Mouse (Mus musculus) activated CD4-positive, CD25-positive, alpha-beta regulatory T cell, adult 9 weeks (primary cell): ENCODE measurements around the gene Lrrn4. TPM values are rescaled to one million over a fixed set of nuclear protein-coding genes. Genes with fewer than 3 reads are reported as not detected.

Source experiments
- polyA plus RNA-seq: library from polyadenylated mRNA; unstranded; fragments of 100-300 nt; shearing (Covaris generic); gene quantifications from one replicate; pipeline ENCODE4 v1.2.1, GENCODE M21; 2017

Lrrn4 gene
- polyA plus RNA-seq: 0.22 TPM

DNA sequence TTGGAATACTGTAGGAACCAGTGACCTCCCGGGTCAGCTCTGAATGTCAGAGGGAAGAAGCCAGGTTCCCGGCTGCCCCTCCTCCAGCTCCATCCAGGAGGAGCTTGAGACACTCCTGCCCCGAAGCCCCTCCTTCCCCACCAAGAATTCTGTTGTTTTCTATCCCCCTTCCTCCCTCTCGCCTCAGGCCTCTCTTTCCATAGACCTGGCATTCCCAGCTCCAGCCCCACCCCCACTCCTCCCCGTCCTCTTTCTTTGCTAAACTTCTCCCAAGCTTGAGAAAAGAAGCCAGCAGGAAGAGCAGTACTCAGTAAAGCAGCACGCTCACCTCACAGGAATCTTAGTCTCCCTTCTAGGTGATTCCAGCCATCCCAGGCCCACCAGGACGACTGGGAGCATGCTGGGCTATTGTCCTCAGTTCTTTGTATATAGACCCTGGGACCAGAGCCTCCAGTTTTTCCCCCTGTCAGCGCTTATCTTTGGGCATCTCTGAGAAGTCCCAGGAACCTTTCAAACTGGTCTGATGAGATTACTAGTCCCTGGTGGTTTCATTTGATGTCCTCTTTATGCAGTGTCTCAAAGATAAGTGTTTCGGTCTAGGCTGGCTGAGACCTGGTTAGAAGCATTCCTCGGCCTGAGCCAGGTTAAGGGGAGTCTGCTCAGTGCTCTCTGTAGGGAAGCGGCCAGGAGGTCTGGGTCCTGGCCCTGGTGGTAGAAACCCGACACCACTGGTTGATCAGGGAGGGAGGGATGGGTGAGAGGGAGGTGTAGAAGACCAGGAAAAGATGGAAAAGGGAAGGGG is at the start of gene Lrrn4:
Gene Lrrn4 (minus strand): TSS at position 48 of the 802 bp plus-strand sequence.

DNA sequence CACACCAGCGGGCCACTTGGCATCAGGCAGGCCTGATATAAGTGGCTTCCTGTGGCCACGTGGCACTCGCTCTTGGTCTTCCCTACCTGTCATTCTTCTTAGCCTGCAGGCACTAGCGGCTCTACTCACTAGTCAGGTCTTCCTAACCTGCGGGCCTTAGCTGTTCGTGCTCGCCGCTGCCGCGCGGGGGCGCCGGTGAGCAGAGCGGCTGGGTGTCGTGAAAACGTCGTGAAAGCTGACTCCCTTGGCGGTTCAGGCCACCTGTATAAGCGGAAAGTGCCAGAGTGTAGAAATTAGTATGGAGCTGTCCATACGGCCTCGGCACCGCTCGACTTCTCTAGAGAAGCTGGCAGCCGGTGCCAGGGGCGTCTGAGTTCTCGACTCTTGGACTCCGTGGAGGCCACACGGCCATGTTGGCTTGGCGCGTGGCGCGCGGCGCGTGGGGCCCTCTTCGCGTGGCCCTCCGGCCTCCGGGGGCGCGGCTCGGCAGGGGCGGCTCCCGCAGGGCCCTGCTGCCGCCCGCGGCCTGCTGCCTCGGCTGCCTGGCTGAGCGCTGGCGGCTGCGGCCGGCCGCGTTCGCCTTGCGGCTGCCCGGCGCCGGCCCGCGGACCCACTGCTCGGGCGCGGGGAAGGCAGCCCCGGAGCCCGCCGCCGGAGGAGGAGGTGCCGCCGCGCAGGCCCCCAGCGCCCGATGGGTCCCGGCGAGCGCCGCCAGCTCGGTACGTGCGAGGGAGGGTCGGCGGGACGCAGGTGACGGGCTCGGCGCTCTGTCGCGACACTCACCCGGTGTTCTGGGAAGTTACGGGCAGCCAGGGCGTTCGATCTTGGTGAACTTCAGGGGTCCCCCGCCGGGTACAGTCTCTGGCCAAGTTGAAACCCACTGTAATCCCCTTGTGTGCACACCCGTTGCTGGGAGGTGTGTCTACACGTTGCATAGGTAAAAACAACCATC is 34.0 kb downstream of the Lrrn4 start, which contains the start of gene Crls1:
Gene Crls1 (plus strand): TSS at position 260 of the 952 bp plus-strand sequence.

Other genes starting within 250 kb of the Lrrn4 start
- 34.8 TPM for gene Shld1, start 194.0 kb downstream of the Lrrn4 start, polyA plus RNA-seq
- gene Chgb, start 99.6 kb downstream of the Lrrn4 start, polyA plus RNA-seq: not detected
- 45.8 TPM for gene Trmt6, start 64.8 kb downstream of the Lrrn4 start, polyA plus RNA-seq
- 2.2 TPM for gene Mcm8, start 64.8 kb downstream of the Lrrn4 start, polyA plus RNA-seq
- gene Crls1, start 34.2 kb downstream of the Lrrn4 start, polyA plus RNA-seq: 1.0 TPM
- not detected for gene Fermt1, start 65.0 kb upstream of the Lrrn4 start, polyA plus RNA-seq